Mouse (Mus musculus) heart, adult 2 months (tissue): ENCODE results near the gene Runx1. TPM values are rescaled to one million over a fixed set of nuclear protein-coding genes. Genes with fewer than 3 reads are reported as not detected.

ENCODE experiments used
- DNase-seq, 2 experiments: peaks; one replicate each; pipeline ENCODE4 v3.0.0; 2021
- H3K27ac ChIP-seq: fragments of 200-600 bp; 2 replicates; pipeline ENCODE4 v1.8.1; 2022
- H3K27me3 ChIP-seq: fragments of 200-500 bp; 2 replicates; pipeline ENCODE4 v1.6.1; 2012; ENCODE audit warnings: mild to moderate bottlenecking, low read length, inconsistent platforms, mixed read lengths; ENCODE audit not compliant: control insufficient read depth, insufficient read depth
- H3K36me3 ChIP-seq: fragments of 200-500 bp; 2 replicates; pipeline ENCODE4 v1.6.1; 2012; ENCODE audit warnings: low read length, inconsistent platforms; ENCODE audit not compliant: control insufficient read depth, insufficient read depth
- H3K4me1 ChIP-seq: fragments of 200-500 bp; 2 replicates; pipeline ENCODE4 v1.6.1; 2011; ENCODE audit warnings: low read length; ENCODE audit not compliant: control insufficient read depth, insufficient read depth
- H3K4me3 ChIP-seq: fragments of 200-600 bp; 2 replicates; pipeline ENCODE4 v1.8.1; 2022
- H3K79me2 ChIP-seq: fragments of 200-500 bp; replicated peaks from 2 replicates; pipeline ENCODE4 v1.6.1; 2012; ENCODE audit warnings: mild to moderate bottlenecking, inconsistent platforms, low read length, moderate library complexity, mixed read lengths; ENCODE audit not compliant: control insufficient read depth, insufficient read depth
- H3K9ac ChIP-seq: fragments of 200-500 bp; 2 replicates; pipeline ENCODE4 v1.6.1; 2012; ENCODE audit warnings: low read depth, mild to moderate bottlenecking, control low read depth, inconsistent platforms, low read length, mixed read lengths
- CTCF ChIP-seq: fragments of 200-600 bp; IDR thresholded peaks from 2 replicates; pipeline ENCODE4 v1.8.1; 2022; ENCODE audit warnings: antibody characterized with exemption, mild to moderate bottlenecking, moderate library complexity
- EP300 ChIP-seq: fragments of 200-500 bp; IDR thresholded peaks from 2 replicates; pipeline ENCODE4 v1.6.1; 2011; ENCODE audit warnings: low read depth, low read length, control low read depth; ENCODE audit not compliant: insufficient read depth
- POLR2A ChIP-seq: fragments of 200-500 bp; IDR thresholded peaks from 2 replicates; pipeline ENCODE4 v1.6.1; 2011; ENCODE audit warnings: mild to moderate bottlenecking, low read depth, low read length, control low read depth; ENCODE audit not compliant: insufficient read depth
- WGBS: fragments of 180-500 bp; shearing (Covaris S2); methylation state at CpG from one replicate; pipeline ENCODE4 v1.1.7; 2018; 5-methylcytosine and 5-hydroxymethylcytosine counted together
- intact Hi-C: fragments of 180-260 bp; cut with DNase I; formaldehyde crosslinking; loops from one replicate; pipeline ENCODE4 v1.15.1; 2025
- polyA plus RNA-seq: library from polyadenylated mRNA; depleted of rRNA; stranded (reverse); fragments of >200 nt; gene quantifications from 2 replicates; pipeline ENCODE4 v1.2.3, GENCODE M21; 2012
- total RNA-seq, 2 experiments: library from RNA; stranded (reverse); gene quantifications; 2 replicates each; pipeline ENCODE4 v1.2.3; 2021

The Runx1 gene
- total and polyA plus RNA-seq, 3 experiments, result 1.8 to 2.4 (median 2.1) TPM

- no peak for DNase-seq
- Histone ChIP-seq H3K9ac (no peak overlapping the region), H3K27me3 (no peaks in the 10 kb centered on the region), H3K27ac (no peak overlapping the region), H3K4me3 (no peak overlapping the region), H3K36me3 (no peaks in the 10 kb centered on the region), H3K4me1 (no peaks in the 10 kb centered on the region), H3K79me2 (no peaks in the 10 kb centered on the region)
- 43% methylated on average over 14 of the region's 14 CpGs for WGBS
- intact Hi-C loops, result no loop called here
- TF ChIP-seq POLR2A (no peak), CTCF (no peak), EP300 (no peak)
These were observed 4.5 kb upstream of the Runx1 start for GRCm38 (mm10) chr16:92830479-92830878.

DNA sequence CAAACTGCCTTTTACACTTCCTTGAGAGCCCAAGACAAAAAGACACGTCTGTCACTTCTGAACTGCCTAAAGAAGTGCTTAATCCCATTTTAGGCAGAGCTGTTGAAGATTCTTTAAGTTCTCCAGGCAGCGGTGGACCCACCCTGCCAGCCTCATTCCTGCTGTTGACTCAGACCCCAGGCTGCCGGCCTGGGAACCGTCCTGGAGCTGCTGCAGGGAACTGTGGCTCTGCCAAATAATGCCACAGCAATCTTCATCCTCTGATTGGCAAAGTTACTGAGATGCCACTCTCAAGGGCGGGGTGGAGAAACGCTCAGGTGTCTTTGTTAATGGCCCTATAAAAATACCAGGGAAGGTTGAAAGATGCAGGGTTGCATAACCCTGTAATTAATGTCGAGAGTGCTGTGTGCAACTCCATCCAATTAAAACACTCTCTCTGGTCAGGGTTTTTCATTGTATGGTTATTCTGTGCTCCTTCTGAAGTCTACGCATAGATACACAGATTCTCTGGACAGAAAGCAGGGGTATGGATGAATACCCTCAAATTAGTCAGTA, 2.4 kb upstream of the Runx1 start:
- Histone ChIP-seq H3K4me3 (no peak overlapping the region), H3K27me3 (no peaks in the 10 kb centered on the region), H3K9ac (no peak overlapping the region), H3K36me3 (no peaks in the 10 kb centered on the region), H3K4me1 (no peaks in the 10 kb centered on the region), H3K27ac (no peak overlapping the region), H3K79me2 (no peaks in the 10 kb centered on the region)
- DNase-seq, result no peak
- WGBS, result 61% methylated on average over 8 of the region's 8 CpGs
- no peak for TF ChIP-seq POLR2A
- intact Hi-C loops, result no loop called here

DNA sequence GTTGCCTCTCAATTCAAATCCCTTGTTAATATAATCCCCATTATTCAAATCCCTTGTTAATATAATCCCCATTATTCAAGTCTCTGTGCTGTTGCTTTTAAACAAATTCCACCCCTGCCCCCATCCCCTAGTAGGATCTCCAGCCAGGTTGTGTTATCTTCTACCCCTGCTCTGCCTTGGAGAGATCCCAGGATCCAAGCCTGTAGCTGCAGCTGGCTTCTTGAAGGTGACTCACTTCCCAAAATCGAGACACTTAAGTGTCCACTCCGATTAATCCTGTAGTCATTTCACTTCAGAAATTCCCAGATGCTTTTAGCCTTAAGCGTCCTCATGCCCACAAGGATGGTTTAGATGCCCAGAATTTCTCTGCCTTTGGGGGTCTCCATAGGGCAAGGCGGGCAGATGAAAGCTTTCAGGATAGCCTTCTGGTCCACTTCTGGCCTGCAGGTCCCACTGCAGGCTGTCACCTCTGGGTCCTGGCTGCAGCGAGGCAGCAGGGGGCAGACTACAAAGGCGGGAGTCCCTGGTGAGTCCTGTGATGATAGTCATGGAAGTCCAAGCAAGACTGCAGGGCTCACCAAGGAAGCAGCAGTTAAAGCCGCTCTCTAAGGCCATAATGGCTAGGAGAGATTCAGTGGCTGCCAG, 1.8 kb upstream of the Runx1 start:
- Histone ChIP-seq H3K4me1 (no peaks in the 10 kb centered on the region), H3K36me3 (no peaks in the 10 kb centered on the region), H3K4me3 (no peak overlapping the region), H3K79me2 (no peaks in the 10 kb centered on the region), H3K27ac (no peak overlapping the region), H3K9ac (no peak overlapping the region), H3K27me3 (no peaks in the 10 kb centered on the region)
- 53% methylated on average over 7 of the region's 7 CpGs for WGBS
- TF ChIP-seq EP300 (no peak), POLR2A (no peak), CTCF (peak; percentile 66)
- peak in 1 of 2 experiments; percentile 30 for DNase-seq
- intact Hi-C loops, result no loop called here

- no peaks in the 10 kb centered on the region; the same call in 1 of the 2 replicates for H3K4me1 ChIP-seq
- no peak for TF ChIP-seq POLR2A
- TF ChIP-seq CTCF, result no peak
- TF ChIP-seq EP300, result no peak
- H3K4me3 ChIP-seq, result no peak overlapping the region
- H3K27ac ChIP-seq, result no peak overlapping the region
- H3K9ac ChIP-seq, result no peak overlapping the region
- 91% methylated on average over 6 of the region's 6 CpGs for WGBS
- no peaks in the 10 kb centered on the region for H3K79me2 ChIP-seq
- H3K36me3 ChIP-seq, result no peaks in the 10 kb centered on the region
- H3K27me3 ChIP-seq, result no peaks in the 10 kb centered on the region
- no peak for DNase-seq
- intact Hi-C loops, result no loop called here
These were observed 734 bp upstream of the Runx1 start for GRCm38 (mm10) chr16:92826683-92827082.

- 62% methylated on average over 18 of the region's 18 CpGs for WGBS
- no peak for DNase-seq
- Histone ChIP-seq H3K9ac (no peak overlapping the region), H3K4me1 (no peaks in the 10 kb centered on the region; the same call in 1 of the 2 replicates), H3K4me3 (no peak overlapping the region), H3K79me2 (no peaks in the 10 kb centered on the region), H3K27me3 (no peaks in the 10 kb centered on the region), H3K36me3 (no peaks in the 10 kb centered on the region), H3K27ac (no peak overlapping the region)
- intact Hi-C loops, result no loop called here
- no peak for TF ChIP-seq CTCF
- no peak for TF ChIP-seq POLR2A
- TF ChIP-seq EP300, result no peak
These were observed 625 bp downstream of the Runx1 start for GRCm38 (mm10) chr16:92825204-92825843.

DNA sequence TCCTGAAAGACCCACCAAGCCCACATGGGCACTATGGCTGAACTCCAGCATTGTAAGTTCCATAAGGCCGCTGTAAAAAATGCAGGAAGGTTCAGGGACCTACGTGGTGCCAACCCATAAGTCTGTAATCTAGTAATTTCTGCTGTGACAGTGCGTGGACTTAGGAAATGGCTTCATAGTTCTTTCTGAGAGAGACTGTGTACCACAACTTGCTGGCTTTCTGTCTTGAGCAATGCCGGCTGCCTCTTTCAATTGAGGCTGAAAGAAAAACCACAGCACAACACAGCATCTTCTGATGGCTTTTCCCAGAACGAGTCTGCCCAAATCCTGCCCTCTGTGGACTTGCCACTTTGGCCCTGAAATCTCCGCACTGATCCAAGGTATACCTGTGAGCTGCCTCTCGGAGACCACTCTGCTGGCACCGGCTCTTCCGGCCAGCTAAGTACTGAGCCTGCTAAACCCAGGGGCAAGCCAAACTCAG, 1.2 kb downstream of the Runx1 start:
- DNase-seq, result peak in 1 of 2 experiments; percentile 24
- Histone ChIP-seq H3K9ac (no peak overlapping the region), H3K4me1 (no peaks in the 10 kb centered on the region; the same call in 1 of the 2 replicates), H3K27ac (no peak overlapping the region), H3K4me3 (no peak overlapping the region), H3K36me3 (no peaks in the 10 kb centered on the region), H3K27me3 (no peaks in the 10 kb centered on the region), H3K79me2 (no peaks in the 10 kb centered on the region)
- intact Hi-C loops, result no loop called here
- TF ChIP-seq EP300 (no peak), CTCF (no peak), POLR2A (no peak)
- WGBS, result 61% methylated on average over 9 of the region's 9 CpGs
